Mouse (Mus musculus) liver, adult 2 months (tissue): ENCODE results near the gene 4933428G20Rik.

Experiments used
- CTCF ChIP-seq: fragments of 200-500 bp; IDR thresholded peaks from 2 replicates; pipeline ENCODE4 v1.5.1; 2011; ENCODE audit warnings: low read depth, low read length, control low read depth
- POLR2A ChIP-seq: fragments of 200-500 bp; IDR thresholded peaks from 2 replicates; pipeline ENCODE4 v1.6.1; 2011; ENCODE audit warnings: low read length, control low read depth; ENCODE audit not compliant: insufficient read depth; ENCODE audit errors: extremely low read depth

DNA sequence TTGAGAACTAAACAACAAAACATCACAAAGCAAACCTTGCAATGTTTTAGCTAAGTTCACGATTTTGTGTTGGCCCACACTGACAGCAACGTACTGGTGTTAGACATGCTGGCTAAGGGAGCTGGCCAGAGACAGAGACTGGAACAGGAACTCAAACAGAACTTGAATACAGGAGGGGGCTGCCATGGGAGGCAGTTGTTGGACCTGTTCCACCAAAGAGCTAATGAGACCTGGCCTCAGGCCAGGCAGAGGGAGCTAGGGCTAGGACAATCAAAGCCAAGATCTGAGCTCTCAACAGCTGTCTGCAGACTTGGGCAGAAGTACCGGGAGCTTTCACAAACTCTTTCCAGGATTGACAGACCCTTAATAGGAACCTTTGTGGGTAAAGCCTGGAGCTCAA is 40.5 kb upstream of the 4933428G20Rik start:
- no peak for TF ChIP-seq CTCF
- TF ChIP-seq POLR2A = no peak
